Comparison of ENCODE assay signal across 25 mouse cellular contexts in the genomic region with DNA sequence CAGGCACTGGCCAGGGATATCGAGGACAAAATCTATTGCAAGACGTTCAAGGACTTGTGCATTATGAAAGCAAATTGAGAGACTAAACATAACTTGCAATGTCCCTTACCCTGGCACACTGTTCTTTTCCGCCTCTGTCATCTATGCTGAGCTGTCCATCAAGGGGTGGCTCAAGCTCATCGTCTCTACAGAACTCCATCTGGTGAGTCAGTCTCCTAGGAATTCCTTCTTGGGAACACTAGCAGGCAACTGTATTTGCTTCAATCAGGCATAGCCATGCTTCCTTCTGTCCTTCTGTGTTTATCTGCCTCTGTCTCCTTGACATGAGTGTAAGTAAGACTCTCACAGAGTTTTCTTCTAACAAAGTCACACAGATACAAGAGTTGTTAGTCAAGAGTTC.
DNase-seq lines count a peak whose midpoint lies in the region; ATAC-seq and TF ChIP-seq lines count a peak whose summit lies in the region.
"Had no signal": no experiment of that assay in that cellular context is flagged by ENCODE, and none has a peak within 500 bp of the region (broad histone marks: within the 10 kb centered on the region; RNA-seq: fewer than 3 reads in every experiment).

No protein-coding gene starts in this region.

- peak; percentile 84 for ATAC-seq in Patski
- ATAC-seq: activated CD4-positive, CD25-positive, alpha-beta regulatory T cell, adult 4 months; CD4-positive, CD25-positive, alpha-beta regulatory T cell, adult 4 months; forebrain, embryonic 15.5 days; hindbrain, postnatal 0 days; inflammation-experienced regulatory T-cells, adult 6 months; intestine, postnatal 0 days had no signal

- no peaks in the 10 kb centered on the region for H3K27me3 ChIP-seq in Patski
- H3K27me3 ChIP-seq: embryonic facial prominence, embryonic 13.5 days; forebrain, embryonic 12.5 days; forebrain, embryonic 15.5 days had no signal

- CTCF ChIA-PET in Patski (lab: Charles Lee) = no interaction called here

- in situ Hi-C loops in Patski (cut with MboI; ENCODE audit: low pct_unique_long_range_greater_than_20kb) = no loop called here

- TF ChIP-seq CTCF in Patski (IDR thresholded peaks at IDR 0.05) = no peak

- peak; percentile 27 for DNase-seq in adrenal gland, adult 2 months
- DNase-seq in adrenal gland, adult 18-20 months (ENCODE audit: low spot score in 2 of 2) = no peak
- peak; percentile 3 to 5 for DNase-seq in frontal cortex, postnatal 36 days (ENCODE audit: low spot score in 2 of 2)
- no peak for DNase-seq in frontal cortex, postnatal 10 days (ENCODE audit: low spot score in 2 of 2)
- DNase-seq in Patski (ENCODE audit: low read depth, low spot score) = no peak
- peak; percentile 13 for DNase-seq in brain, adult 2 months (ENCODE audit: low read depth, low spot score)
- no peak for DNase-seq in heart, postnatal 25 days (ENCODE audit: low spot score)
- DNase-seq: cerebellum, adult 11-12 months; cerebellum, adult 8-10 months; cerebellum, postnatal 10 days; cerebellum, postnatal 36 days; embryo, embryonic 11 days; gastrocnemius, adult 2 months; gastrocnemius, postnatal 14 days; heart, adult 11 months; heart, postnatal 36 days; kidney, adult 2 months had no signal

- POLR2A ChIA-PET in Patski (lab: Charles Lee) = no interaction called here

- intact Hi-C loops in heart, postnatal 25 days (cut with DNase I) = no loop called here

Comparison
In these comparisons a context has a peak if more than half of its experiments do, and no peak if none do; other contexts are left out.
1. DNase-seq: peak in adrenal gland, adult 2 months (single experiment), frontal cortex, postnatal 36 days (2 of 2) and brain, adult 2 months (single experiment); none in adrenal gland, adult 18-20 months (0 of 2), frontal cortex, postnatal 10 days (0 of 2), Patski (single experiment) and heart, postnatal 25 days (single experiment).